Mouse (Mus musculus): ENCODE measurements around the gene Mgat5.

Mgat5 gene

GRCm38 (mm10) chr1:127308207-127308725, 103.5 kb downstream of the Mgat5 start:
- DNase-seq = no peak

DNA sequence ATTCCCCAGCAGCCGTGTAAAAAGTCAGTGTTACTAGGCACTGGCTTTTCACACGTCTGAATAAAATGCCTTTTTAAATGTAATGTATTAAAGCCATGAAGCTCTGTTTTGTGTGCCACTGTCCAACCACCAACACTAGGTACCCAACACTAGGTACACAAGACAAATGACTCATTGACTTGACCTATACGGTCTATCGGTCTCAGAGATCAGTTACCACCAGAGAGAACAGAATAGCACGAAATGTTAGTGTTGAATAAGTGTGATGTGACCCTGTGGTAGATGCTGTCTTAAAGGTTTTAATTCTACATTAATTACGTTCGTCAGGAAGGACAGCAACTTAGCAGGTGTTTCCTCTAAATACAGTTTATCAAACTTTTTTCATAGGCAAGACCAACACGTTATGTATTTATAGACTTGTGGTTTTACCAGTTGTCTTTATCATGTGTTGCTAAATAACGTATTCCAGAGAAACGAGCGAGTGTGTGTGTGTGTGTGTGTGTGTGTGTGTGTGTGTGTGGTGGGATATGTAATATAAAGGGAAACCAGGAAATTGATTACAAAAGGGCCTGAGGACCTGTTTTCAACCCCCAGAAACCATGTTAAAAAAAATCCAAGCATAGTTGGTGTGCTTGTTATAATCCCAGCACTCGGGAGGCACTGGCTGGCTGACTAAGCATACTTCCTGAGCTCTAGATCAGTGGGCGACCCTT, 104.3 kb downstream of the Mgat5 start:
- DNase-seq = no peak

DNA sequence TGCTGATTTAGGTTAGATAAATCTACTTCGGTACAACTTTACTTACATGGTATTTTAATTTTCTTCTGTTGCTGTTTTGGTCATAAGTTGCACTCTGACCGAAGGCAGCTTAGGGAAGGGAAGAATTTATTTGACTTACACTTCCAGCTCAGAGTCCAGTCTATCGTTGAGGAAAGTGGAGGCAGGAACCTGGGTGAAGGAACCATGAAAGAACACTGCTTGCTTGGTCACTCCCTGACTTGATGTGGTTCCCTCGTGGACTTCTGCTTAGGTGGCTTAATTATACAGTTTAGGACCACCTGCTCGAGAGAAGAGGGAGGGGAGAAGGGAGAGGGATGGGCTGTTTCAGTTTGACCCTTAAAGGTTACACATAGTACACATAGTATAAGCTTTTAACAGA, 105.2 kb downstream of the Mgat5 start:
- DNase-seq = no peak

DNA sequence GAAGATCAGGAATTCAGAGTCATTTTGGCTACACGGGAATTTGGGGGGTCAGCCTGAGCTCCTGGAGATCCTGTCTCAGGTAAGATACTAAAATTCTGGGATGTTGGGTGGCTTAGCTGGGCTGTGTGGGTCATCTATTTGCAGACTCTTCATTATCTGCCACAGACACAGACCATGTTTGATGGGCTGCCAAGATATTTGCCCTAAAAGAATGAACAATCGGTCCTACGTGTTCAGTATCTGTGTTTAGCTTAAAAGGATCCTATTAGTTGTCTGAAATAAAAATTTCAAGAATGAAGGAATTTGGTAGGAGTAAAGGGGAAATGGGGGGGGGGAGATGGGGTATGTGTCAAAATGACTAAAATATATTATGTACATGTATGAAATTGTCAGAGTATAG, 105.9 kb downstream of the Mgat5 start:
- no peak for DNase-seq

DNA sequence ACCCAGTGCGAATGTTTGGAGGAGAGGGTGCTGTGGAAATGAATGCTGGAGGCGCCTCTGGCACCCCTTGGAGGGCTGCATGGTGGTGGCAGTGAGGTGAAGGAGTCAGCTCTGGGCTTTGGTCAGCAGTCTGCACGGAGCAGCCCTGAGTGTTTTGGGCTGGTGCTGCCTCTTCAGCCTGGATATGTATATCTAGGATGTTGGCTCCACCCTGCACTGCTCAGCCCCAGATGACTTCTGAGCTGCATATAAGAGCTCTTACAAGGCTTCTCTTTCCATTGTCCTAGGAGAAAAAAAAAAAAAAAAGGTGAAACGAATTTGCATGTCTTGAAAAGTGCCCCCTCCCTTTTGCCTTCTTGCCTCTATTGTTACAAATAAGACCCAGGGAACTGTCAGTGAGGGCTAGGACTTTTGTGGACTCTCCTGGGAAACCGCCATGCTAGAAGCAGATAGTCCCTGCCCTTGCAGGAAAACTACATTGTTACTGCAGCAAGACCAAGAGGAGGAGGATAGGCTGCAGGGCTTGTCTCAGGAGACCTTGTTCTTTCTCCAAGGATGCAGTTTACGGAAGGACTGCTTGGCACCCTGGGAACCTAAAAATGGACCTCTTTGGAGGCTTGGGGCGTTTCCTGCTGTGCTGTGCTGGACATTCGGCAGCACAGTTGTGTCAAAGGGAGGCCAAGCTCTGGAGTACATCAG, 109.0 kb downstream of the Mgat5 start:
- no peak for DNase-seq

GRCm38 (mm10) chr1:127315763-127316627, 111.2 kb downstream of the Mgat5 start:
- no peak for DNase-seq

DNA sequence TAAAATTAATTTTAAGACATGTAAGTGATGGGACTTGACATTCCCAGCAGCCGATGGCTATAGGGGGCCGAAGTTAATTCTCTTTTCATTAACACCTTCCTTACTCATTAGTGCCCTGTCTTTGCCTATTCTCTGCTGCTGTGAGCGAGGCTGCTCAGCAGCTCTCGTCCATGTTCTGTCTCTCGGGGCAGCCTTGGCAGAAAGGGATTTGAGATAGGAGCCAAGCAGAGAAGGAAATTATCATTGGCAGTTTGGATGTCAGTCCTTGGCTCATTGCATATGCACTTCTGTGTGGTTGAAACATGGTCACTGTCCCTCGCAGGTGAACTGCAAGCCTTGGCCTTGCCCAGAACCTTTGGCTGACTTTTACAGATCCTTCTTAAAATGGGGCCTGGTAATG, 111.8 kb downstream of the Mgat5 start:
- no peak for DNase-seq

- no peak for DNase-seq
These were observed 112.7 kb downstream of the Mgat5 start for GRCm38 (mm10) chr1:127317541-127317940.

GRCm38 (mm10) chr1:127318486-127318885, 113.7 kb downstream of the Mgat5 start:
- DNase-seq = no peak

- no peak for DNase-seq
These were observed 115.0 kb downstream of the Mgat5 start for GRCm38 (mm10) chr1:127319768-127320167.

DNA sequence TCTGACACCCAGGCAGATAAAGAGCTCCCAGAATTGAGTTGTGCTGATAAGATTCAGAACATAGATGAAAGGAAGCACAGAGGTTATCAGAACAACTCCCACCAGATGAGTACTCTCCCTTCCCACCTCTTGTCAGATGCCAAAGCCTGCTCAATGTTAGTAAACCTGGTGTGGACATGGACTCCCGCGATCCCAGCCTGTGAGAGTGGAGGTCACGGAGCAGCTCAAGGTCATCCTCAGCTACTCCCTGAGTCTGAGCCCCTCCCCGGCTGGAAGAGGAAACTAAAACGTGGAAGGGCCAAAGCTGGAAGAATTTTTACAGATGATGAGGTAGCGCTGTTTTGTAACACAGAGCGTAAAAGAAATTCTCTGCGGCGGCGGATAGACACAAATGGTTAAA, 116.1 kb downstream of the Mgat5 start:
- no peak for DNase-seq

DNA sequence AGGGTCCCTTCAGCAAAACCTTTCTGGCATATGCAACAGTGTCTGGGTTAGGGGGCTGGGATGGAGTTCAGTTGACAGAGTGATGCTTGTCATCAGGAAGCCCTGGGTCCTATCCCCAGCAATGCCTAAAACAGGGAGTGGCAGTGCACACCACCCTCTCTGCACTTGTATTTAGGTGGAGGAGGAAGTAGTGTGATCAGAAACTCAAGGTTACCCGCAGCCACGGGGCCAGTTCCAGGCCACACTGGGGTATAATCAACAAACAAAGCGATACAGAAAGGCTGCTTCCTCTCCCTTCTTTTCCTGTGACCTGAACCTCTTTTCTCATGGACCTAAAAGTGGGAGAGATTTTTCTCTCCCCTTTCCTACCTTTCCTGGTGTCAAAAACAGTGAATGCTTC, 116.8 kb downstream of the Mgat5 start:
- no peak for DNase-seq

DNA sequence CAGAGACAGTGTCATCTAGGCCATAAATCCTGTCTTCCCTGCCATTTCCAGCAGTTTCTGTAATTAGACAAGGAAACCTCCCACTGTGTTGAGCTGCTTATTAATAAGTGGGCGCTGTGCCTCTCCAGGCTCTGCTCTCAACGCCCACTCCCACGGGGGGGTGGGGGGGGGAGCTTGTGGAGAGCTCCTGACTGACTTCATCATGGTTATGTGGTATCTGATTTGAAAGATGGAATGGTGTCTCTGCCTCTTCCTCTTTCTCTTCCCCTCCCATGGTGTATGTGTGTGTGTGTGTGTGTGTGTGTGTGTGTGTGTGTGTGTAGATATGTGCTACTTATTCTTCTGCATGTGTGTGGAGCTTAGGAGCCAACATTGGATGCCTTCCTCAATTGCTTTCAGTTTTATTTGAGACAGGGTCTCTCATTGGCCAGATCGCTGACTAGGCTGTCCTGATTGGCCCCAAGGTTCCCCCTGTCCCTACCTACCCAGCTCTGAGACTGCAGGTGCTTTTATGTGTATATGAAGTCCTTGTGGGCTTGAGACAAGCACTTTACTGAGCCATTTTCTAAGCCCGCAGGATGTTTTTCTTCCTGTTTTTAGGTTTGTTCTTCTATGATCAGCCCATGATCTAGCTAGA, 117.5 kb downstream of the Mgat5 start:
- no peak for DNase-seq

GRCm38 (mm10) chr1:127325601-127326198, 120.9 kb downstream of the Mgat5 start:
- no peak for DNase-seq

DNA sequence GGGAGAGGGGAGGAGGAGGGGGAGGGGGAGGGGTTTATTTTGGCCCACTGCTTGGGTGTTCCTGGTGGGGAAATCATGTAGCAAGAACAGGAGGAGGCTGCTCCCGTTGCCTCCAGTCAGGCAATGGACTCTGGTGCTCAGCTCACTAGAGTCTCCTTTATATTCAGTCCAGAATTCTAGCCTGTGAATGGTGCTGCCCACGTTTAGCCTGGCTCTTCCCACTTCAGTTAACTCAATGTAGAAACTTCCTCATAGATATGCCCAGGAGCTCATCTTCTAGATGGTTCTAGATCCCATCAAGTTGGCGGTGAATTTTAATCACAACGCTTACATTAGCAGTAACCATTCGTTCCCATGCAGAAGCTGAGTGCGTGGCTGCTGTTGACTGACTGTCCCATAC, 123.0 kb downstream of the Mgat5 start:
- DNase-seq = no peak

DNA sequence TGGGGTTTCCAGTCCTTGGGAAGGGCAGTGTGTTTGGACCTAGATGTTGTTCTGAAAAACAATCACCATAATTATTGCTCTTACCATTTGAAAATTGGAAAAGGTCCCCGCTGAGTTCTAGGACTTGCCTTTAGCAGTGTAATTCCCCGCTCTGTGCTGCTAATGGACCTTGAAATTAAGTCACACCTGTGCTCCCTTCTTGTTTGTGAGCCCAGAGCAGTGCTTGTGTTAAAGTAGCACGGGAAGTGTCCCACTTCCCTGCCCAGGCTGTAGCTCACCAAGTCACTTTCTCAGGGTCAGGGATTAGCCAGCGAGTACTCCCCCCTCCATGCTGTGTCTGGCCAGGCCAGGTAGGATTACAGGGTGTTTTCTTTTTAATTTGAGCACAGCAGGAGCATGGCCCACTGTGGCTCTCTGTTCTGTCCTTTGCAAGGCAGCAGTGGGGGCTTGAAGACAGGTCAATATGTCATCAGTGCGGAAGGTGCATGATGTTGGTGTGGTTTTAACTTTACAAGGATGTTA, 123.6 kb downstream of the Mgat5 start:
- DNase-seq = no peak

- DNase-seq = no peak
These were observed 125.0 kb downstream of the Mgat5 start for GRCm38 (mm10) chr1:127329810-127330209.

DNA sequence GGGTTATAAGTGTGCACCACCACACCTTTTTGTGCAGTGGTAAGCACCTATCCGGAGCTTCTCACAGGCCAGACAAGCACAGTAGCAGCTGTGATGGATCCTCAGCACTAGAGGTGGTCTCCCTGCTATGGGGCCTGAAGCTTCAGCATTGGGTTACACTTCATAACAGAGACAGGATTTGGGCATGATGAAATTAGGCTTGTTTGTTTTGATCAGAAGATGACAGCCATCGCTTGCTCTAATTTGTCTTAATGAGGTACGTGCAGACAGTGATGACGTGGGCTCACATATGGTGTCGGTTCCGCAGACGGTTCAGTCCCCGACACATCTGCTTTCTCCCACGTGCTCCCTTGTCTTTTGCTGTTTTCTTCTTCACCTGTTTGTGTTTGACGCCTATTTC, 132.9 kb downstream of the Mgat5 start:
- DNase-seq = no peak

GRCm38 (mm10) chr1:127338833-127339487, 134.1 kb downstream of the Mgat5 start:
- DNase-seq = no peak

GRCm38 (mm10) chr1:127340296-127340695, 135.5 kb downstream of the Mgat5 start:
- DNase-seq = no peak

DNA sequence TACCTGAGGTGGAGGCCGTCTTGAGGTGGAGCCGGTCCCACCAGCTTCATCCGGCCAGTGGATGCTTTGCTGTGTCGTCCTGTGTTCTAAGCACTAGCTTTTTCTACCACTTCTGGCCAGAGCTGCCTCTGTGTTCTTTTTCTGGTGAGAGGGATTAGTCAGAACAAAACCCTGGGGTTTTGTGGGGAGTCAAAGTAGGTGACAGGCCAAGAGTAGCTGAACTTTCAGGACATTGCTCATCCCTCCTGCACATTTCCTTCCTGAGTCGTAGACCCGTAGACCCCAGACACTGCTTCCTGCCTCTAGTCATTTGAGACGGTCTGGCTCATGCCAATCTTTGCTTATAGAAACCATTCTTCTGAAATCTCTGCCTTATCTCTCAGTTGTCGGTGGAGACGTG, 140.1 kb downstream of the Mgat5 start:
- DNase-seq = no peak
